Mouse (Mus musculus): ENCODE data around the gene Krtap28-13. TPM values are rescaled to one million over a fixed set of nuclear protein-coding genes. Genes with fewer than 3 reads are reported as not detected.

The Krtap28-13 gene
- not detected in 2 replicates for polyA plus RNA-seq (2012; rRNA removed)

GRCm38 (mm10) chr1:83060643-83061042 is at the start of gene Krtap28-13:
TSS of gene Krtap28-13 (plus strand) at chr1:83060930.

GRCm38 (mm10) chr1:83038109-83038672 is 22.5 kb upstream of the Krtap28-13 start, which contains the start of gene Slc19a3:
TSS of gene Slc19a3 (minus strand) at chr1:83038448.

GRCm38 (mm10) chr1:83042380-83042779 is 18.4 kb upstream of the Krtap28-13 start, which contains the start of gene Krtap28-10:
TSS of gene Krtap28-10 (minus strand) at chr1:83042480.

GRCm38 (mm10) chr1:83044882-83045427 is 15.8 kb upstream of the Krtap28-13 start, which contains the start of gene Gm47969:
TSS of gene Gm47969 (plus strand) at chr1:83044932.

GRCm38 (mm10) chr1:83059278-83059677 is 1.5 kb upstream of the Krtap28-13 start, which contains the start of gene A030005K14Rik:
TSS of gene A030005K14Rik (minus strand) at chr1:83059378.

Other genes with a start within 250 kb of the Krtap28-13 start
- 21.0 and 28.9 TPM in 2 replicates for gene Agfg1, start 221.4 kb upstream of the Krtap28-13 start, polyA plus RNA-seq (2012; rRNA removed)
- gene A030005L19Rik, start 147.6 kb upstream of the Krtap28-13 start, polyA plus RNA-seq (2012; rRNA removed) = 0.90 and 0.91 TPM in 2 replicates
- not detected in 2 replicates for gene A030014E15Rik, start 136.0 kb upstream of the Krtap28-13 start, polyA plus RNA-seq (2012; rRNA removed)
- not detected in 2 replicates for gene Gm6217, start 129.5 kb upstream of the Krtap28-13 start, polyA plus RNA-seq (2012; rRNA removed)
- not detected in 2 replicates for gene A030003K21Rik, start 117.5 kb upstream of the Krtap28-13 start, polyA plus RNA-seq (2012; rRNA removed)
- gene Gm7544, start 104.9 kb upstream of the Krtap28-13 start, polyA plus RNA-seq (2012; rRNA removed) = not detected in 2 replicates
- gene Gm47955, start 100.6 kb upstream of the Krtap28-13 start, polyA plus RNA-seq (2012; rRNA removed) = not detected in 2 replicates
- not detected in 2 replicates for gene Gm47959, start 60.4 kb upstream of the Krtap28-13 start, polyA plus RNA-seq (2012; rRNA removed)
- 0.10 and 0.25 TPM in 2 replicates for gene Slc19a3, start 22.5 kb upstream of the Krtap28-13 start, polyA plus RNA-seq (2012; rRNA removed)
- gene Krtap28-10, start 18.4 kb upstream of the Krtap28-13 start, polyA plus RNA-seq (2012; rRNA removed) = not detected in 2 replicates
- not detected in 2 replicates for gene Gm47969, start 16.0 kb upstream of the Krtap28-13 start, polyA plus RNA-seq (2012; rRNA removed)
- not detected in 2 replicates for gene A030005K14Rik, start 1.6 kb upstream of the Krtap28-13 start, polyA plus RNA-seq (2012; rRNA removed)
- gene Ccl20, start 55.8 kb downstream of the Krtap28-13 start, polyA plus RNA-seq (2012; rRNA removed) = 7.9 and 9.1 TPM in 2 replicates
- gene Daw1, start 98.8 kb downstream of the Krtap28-13 start, polyA plus RNA-seq (2012; rRNA removed) = 0.08 TPM in 1 of 2 replicates, not detected in the other